Mouse (Mus musculus) liver (tissue): ENCODE results near the gene Tbcc.

Source experiments
- DNase-seq: peaks from one replicate; pipeline ENCODE4 v3.0.0-alpha.2; 2020; ENCODE audit warnings: mixed read lengths

Tbcc gene

DNA sequence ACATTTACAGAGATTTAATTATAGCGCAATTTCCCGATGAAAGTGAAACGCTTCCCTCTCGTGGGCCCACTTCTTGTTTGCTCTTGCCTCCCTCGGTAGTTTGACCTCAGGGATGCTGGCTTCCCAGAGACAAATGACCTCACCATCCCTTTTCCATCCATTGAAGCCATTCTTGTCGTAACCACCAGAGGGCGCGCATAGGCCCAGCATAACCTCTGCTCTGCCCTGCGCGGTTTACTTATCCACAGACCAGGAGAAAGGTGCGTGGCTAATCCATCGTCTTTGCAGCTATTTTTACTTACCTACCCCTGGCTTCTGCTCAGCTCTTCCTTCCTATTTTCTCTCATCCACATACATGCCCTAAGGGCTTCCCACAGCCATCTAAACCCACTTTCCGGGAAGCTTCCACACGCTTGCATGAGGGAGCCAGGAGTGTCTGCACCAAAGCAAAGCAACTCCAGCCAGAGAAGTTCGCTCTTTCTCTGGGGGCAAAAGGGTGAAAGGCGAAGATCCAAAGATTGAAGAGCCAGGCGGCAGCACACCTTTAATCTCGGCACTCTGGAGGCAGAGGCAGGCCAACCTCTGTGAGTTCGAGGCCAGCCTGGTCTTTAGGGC lies 13.5 kb downstream of the Tbcc start:
- DNase-seq = peak; percentile 82

DNA sequence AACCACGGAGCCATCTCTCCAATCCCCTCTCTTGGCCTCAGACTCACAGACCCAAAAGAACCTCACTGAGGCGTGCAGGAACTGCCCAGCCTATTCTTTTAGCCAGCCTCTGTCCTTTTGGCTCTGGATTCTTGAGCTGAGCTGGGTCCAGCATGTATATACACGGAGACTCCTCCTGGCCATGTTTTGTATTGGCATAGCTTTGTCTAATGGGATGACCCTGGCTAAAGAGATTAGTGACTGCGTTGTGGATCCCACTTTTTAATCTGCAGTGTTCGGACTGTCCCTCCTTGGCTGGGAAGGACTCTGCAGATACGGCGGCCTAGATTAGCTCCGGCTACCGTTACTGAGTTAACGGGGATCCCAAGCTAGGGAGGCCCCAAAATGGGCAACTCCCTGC lies 19.7 kb downstream of the Tbcc start, which contains the start of gene Prph2:
Prph2 (plus strand) TSS at position 274 of the 400 bp plus-strand sequence.
- DNase-seq = no peak

DNA sequence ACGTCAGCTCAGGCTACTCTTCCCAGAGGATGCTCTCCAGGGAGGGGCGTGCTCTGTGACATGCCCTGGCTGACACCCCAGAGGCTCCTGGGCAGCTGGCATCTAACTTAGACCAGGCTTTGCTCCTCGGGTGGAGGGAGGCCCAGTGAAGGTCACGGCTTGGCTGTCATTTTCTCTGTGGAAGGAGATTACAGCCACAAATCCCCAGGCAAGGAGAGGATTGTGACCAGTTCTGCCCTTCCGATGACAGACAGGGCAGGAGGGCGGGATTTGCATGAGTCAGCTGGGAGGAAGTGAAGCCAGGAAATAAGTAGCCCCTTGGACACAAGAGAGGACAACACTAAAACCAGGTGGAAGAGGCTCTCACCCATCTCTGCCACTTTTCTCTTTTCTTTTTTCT lies 21.8 kb downstream of the Tbcc start:
- no peak for DNase-seq

DNA sequence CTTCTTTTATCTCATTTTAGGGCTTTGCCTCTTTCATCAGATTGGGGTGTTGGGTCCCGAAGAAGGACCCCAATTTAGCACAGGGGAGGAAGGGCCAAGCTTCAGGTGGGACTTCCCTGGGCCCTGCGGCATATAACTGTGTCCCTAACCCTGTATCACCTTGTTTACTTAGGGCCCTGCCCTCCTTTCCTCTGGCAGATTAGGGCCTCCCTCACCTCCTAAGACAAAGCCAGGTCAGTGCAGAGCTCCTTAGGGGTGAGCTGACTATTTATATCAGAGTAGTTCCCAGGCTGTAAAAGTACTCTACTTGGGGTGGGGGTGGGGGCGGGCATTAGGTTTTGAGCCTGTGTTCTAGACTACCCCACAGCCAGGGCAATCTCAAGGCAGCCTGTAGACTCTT lies 24.6 kb downstream of the Tbcc start:
- DNase-seq = no peak

DNA sequence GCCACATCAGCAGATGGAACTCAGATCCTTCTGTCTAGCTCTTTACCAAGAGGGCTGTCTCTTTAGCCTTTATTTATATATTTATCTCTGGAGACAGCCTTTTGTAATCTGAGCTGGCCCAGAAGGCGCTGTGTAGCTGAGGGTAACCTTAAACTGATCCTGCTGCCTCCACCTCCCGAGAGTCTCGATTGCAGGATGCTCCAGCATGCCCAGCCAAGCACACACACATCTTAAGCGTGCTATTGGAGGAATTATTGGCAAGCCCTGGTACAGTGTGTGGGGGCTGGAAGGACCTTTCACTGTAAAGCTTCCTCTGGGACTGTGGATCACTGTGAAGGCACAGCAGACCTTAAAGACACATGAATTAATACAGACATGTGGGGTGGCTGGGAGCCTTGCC lies 28.5 kb downstream of the Tbcc start:
- DNase-seq = no peak

DNA sequence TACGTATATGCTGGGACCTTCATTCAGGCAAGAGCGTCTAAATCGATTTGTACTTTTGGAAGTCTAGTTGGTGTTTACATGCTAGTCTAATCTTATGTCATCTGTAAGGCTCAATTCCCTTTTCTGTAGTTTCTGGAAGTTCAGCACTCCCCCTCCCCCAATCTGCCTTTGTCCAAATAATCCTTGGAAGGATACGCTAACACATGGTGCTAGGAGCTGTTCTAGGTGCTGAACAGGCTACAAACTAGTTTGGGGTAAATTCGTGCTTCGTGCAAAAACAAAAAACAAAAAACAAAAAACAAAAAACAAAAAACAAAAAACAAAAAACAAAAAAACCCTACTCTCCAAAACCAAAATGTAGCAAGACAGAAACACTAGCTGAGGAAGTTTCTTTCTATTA lies 30.4 kb downstream of the Tbcc start:
- DNase-seq = no peak

DNA sequence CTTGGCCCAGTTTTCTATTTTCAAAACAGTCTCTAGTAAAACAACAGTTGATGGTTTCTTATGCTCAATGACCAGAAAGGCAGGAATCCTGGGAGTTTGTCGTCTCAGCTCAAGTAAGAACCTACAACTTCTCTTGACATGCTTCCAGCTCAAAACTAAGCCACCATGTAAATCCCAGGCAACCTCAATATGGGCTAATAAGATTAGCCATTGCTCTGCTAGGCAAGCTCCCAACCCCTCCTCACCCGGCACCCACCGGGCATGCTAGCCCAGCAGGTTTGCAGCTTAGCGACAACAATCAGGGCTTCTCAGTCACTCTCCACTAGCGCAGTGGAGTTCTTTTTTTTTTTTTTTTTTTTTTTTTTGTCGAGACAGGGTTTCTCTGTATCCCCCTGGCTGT lies 35.7 kb downstream of the Tbcc start:
- no peak for DNase-seq

DNA sequence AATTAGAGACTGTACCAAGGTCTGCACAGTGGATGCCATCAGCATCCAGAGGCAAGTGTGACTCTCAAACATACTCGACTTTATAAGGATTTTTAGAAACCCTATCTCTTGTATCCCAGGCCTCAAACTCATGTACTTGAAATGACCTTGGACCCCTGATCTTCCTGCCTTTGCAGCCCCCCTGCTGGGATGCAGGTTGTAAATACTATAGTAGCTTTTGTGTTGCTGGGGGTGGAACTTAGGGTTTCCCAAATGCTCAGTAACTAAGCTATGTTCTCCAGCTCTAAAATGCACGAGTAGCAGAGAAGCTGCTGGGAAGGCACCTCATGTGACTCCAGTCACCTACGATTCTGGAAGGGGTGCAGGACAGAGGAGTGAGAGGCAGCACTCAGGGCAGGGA lies 36.5 kb downstream of the Tbcc start:
- DNase-seq = no peak

DNA sequence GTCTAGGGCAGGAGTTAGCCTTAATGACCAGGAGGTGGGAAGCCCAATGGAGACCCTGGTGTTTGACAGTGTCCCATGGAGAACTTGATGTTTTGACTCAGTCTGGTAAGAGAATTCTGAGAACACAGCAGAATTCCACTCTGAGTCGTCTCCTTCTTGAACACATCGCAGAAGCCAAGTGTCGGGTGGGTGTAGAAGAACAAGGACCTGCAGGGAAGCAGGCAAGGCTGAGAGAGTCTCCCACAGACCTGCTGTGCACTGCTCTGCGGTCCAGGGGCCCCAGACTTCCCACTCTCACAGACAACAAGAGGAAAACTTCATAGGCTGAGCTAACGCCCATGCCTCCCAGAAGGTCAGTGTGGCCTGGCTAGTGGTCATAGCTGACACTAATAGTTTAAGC lies 37.3 kb downstream of the Tbcc start:
- DNase-seq = no peak

DNA sequence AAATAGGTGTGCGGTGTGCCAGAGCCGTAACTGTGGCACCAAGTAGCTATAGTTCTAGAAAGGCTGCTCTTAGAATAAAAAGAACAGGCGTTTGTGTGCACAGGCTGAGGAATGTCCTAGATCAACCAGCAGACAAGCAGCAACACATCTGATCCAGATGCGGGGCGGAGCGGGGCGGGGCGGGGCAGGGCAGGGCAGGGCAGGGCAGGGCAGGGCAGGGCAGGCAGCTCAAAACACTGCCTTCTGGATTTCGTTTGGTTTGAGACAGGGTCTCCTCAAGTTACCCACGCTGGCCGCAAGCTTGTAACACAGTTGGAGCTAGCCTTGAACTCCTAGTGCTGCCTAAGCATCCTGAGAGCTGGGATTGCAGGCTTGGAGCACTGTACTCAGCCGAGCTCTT lies 38.8 kb downstream of the Tbcc start:
- DNase-seq = no peak

DNA sequence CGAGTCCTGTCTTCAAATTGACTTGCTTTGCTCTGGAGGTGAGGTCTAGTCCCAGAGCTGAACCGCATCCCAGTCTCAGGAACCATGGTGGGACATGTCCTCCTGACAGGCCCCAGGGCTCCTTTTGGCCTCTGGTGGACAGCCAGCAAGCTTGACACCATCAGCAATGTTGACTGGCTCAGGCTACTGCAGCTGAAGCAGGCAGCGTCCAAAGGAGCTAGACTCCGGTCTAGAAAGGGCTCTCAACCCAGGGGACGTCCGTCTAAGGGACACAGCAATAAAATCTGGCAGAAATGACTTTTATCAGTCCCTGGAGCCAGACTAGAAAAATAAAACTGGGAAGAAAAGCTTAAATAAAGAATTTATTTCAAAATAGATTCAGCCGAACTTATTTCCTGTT lies 39.4 kb downstream of the Tbcc start:
- DNase-seq = no peak

DNA sequence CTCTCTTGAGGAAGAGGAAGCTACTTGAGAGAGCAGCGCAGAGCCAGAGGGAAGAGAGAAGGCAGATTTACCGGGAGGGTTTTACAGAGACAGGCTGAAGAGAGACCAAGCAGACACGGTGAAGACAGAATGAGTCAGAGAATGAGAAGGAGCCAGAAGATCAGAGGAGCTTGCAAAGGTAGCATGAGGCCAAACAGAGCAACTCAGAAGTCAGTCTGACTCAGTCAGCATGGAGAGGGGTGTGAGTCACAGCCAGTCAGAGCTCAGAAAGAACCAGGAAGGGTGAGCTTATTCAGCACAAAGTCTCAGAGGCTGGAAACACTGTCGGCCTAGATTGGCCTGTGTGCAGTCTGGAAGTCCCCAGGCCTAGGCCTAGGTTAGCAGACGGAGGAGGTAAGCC lies 42.5 kb downstream of the Tbcc start:
- no peak for DNase-seq

DNA sequence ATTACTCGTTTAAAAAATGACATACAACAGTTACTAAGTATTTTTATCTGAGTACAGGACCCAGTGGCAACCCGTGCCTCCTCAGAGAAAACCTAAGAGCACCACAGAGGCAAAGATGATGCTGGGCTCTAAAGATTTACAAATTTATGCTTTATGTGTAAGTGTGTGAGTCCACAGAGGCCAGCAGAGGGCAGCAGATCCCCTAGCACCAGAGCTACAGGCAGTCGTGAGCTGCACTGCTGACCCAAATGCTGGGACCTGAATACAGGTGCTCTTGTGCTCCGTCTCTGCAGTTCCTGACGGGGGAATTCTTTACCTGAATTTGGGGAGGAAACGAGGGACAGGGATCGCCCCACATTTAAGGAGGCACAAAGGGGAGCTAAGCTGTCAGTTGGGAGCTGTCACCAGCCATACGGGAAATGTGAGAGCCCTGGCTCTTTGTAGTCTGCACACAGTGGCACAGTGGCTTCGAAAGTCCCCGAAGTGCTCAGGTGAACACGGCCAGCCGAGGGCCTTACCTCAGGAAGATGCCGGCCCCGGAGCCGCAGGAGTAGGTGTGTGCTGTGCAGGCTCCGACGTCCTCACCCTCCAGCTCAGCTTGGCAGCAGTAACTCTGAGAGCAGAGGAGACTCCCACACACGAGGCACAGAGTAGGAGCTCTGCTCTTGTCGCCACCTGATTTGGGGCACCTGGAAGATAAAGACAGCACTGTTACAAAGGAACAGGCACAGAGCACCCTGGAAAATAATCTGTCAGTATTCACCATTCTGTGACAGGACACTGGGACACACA lies 43.3 kb downstream of the Tbcc start:
- peak; percentile 65 for DNase-seq

DNA sequence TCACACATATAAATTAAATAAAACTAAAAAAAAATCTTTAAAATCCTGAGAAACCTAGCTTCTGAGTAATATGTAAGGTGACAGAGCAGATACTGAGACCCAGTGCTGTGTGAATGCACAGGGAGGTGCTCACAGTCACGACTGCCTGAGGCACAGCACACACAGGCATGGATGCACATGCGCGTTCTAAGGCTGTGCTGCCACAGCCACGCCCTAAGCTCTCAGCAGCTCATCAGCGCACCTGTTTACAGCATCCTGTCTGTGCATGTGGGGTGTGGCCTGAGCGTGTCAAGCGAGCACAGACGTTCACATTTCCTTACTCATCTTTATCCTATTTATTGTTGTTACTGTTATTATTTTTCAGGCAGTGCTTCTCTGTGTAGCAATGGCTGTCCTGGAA lies 50.0 kb downstream of the Tbcc start:
- no peak for DNase-seq
